Mouse (Mus musculus) forebrain, embryonic 12.5 days (tissue): Measurements from ENCODE around the gene Gm8094. TPM values are rescaled to one million over a fixed set of nuclear protein-coding genes. Genes with fewer than 3 reads are reported as not detected.
"Not testable (repeated sequence)": the region's sequence is repeated elsewhere in the genome, so short reads cannot be mapped to it uniquely, and the experiment has no call there.

Experiments used
- ATAC-seq: fragments of 200-750 bp; cut with Nextera tagmentation; 2 replicates; pipeline ENCODE4 v1.8.0; 2017; ENCODE audit warnings: moderate TSS enrichment; ENCODE audit not compliant: low FRiP score
- H3K27ac ChIP-seq: fragments of 300-500 bp; sonication (generic); 2 replicates; pipeline ENCODE4 v1.5.1; 2016; ENCODE audit warnings: mild to moderate bottlenecking
- H3K27me3 ChIP-seq: fragments of 300-500 bp; sonication (generic); 2 replicates; pipeline ENCODE4 v1.6.1; 2016; ENCODE audit warnings: mild to moderate bottlenecking
- H3K36me3 ChIP-seq: fragments of 300-500 bp; sonication (generic); replicated peaks from 2 replicates; pipeline ENCODE4 v1.6.1; 2016; ENCODE audit warnings: mild to moderate bottlenecking
- H3K4me1 ChIP-seq: fragments of 300-500 bp; sonication (generic); 2 replicates; pipeline ENCODE4 v1.6.1; 2016
- H3K4me2 ChIP-seq: fragments of 300-500 bp; sonication (generic); 2 replicates; pipeline ENCODE4 v1.6.1; 2016; ENCODE audit warnings: mild to moderate bottlenecking, moderate library complexity
- H3K4me3 ChIP-seq: fragments of 300-500 bp; sonication (generic); replicated peaks from 2 replicates; pipeline ENCODE4 v1.5.1; 2016; ENCODE audit warnings: mild to moderate bottlenecking
- H3K9ac ChIP-seq: fragments of 300-500 bp; sonication (generic); 2 replicates; pipeline ENCODE4 v1.6.1; 2016; ENCODE audit warnings: mild to moderate bottlenecking
- H3K9me3 ChIP-seq: fragments of 300-500 bp; sonication (generic); 2 replicates; pipeline ENCODE4 v1.6.1; 2016
- WGBS: fragments of 180-500 bp; shearing (Covaris S2); methylation state at CpG from one replicate; pipeline ENCODE4 v1.1.7; 2016; 5-methylcytosine and 5-hydroxymethylcytosine counted together
- polyA plus RNA-seq: library from polyadenylated mRNA; unstranded; fragments of >200 nt; fragmentation: Nextera tagmentation; extraction: Ambion mirVana; gene quantifications from 2 replicates; pipeline ENCODE4 v1.2.1, GENCODE M21; 2016

Gene Gm8094
- polyA plus RNA-seq, result not detected in 2 replicates

DNA sequence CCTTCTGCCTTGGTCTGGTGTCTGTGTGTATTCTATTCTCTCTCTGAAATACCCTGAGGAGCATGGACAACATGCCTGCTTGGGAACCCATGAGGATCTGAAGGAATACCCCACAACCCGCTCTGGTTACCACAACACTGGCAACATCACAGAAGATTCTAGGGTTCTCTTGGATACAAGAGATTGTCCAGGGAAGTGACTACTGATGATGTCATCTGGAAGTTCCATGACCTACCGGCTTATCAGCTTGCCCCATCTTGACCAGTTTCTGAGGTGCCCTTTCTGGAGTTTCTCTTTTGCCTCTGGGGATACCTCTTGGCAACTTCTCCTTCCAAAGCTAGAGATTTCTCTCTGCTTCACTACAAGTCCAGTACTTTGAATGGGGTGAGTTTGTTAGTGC lies at the start of gene Gm8094:
TSS of gene Gm8094 (minus strand) at position 101 of the 400 bp plus-strand sequence.
- not testable (repeated sequence) for H3K4me2 ChIP-seq, H3K4me3 ChIP-seq, H3K4me1 ChIP-seq, H3K36me3 ChIP-seq, H3K27me3 ChIP-seq, H3K9ac ChIP-seq, H3K27ac ChIP-seq, H3K9me3 ChIP-seq, ATAC-seq
- 89% methylated on average over 2 of the region's 2 CpGs for WGBS

DNA sequence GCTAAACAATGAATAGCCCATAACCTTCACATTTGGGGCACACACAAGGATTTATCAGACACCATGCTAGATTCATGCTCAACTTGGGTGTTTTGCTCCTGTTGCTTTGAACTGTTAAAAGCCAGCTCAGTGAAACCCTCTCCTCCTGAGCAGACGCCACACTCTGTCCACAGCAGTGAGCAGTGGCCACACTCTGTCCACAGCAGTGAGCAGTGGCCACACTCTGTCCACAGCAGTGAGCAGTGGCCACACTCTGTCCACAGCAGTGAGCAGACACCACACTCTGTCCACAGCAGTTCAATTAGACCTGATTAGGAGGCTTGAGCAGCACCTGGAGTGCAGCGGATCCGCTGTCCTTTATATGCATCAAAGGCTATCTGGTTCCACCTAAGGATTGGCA lies 43.2 kb upstream of the Gm8094 start:
- not testable (repeated sequence) for H3K4me3 ChIP-seq, ATAC-seq, H3K36me3 ChIP-seq, H3K9ac ChIP-seq, H3K27ac ChIP-seq, H3K9me3 ChIP-seq, H3K4me2 ChIP-seq, H3K27me3 ChIP-seq, H3K4me1 ChIP-seq
- 90% methylated on average over 3 of the region's 3 CpGs for WGBS

DNA sequence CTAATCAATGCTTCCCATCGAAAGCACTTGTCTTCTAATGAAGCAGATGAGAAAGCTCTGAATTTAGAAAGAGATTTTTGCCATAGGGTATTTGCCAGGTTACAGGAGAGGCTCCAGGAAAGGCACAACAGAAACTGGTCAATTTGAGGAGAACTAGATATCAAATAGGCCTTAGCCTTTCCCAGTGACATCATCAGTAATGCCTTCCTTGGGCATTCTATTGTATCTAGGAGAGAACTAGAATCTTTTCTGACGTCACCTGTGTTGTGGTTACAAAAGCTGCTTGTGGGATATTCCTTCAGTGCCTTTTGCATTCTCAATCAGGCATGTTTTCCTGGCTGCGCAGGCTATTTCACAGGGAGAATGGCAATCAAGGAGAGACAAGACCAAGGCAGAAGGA lies 23.9 kb upstream of the Gm8094 start, which contains the start of gene Gm8104:
TSS of gene Gm8104 (plus strand) at position 301 of the 400 bp plus-strand sequence.
- not testable (repeated sequence) for ATAC-seq, H3K4me2 ChIP-seq
- WGBS, result 81% methylated on average over 3 of the region's 3 CpGs

DNA sequence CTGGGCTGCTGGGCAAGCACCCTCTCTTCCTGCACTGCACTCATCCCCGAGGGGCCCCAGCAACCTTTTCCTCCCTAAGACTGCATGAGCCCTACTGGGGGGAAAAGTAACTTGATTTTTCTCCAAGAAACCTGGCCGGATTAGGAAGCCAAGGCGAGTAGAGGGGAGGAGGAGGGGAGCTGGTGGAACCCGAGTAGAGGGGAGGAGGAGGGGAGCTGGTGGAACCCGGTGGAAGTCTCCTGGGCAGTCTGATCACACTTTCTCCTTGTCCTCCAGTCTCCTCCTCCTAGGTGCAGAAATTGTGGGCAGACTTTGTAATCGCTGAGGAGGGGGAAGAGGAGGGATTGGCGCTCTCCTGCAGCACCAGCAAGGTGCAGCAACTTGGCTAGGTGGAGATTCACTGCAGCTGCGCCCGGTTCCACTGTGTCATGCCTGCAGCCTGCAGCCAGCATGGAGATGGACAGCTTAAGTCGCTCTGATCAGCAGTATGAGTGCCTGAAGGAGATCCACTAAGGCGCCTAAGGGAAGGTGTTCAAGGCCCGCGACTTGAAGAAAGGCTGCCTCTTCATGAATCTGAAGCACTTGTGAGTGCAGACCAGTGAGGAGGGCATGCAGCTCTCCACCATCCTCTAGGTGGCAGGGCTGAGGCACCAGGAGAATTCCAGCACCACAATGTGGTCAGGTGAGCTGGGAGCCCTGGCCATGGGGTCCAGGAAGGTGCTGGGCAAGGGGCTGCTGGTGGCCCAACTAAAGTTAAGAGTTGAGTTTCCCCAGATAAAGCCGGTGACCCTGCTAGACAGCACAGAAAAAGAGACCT lies 12.9 kb upstream of the Gm8094 start:
- WGBS, result 17% methylated on average over 1 of the region's 14 CpGs
- H3K9me3 ChIP-seq, ATAC-seq: not testable (repeated sequence)

More for the DNA sequence above, 23.9 kb upstream of the Gm8094 start, which contains the start of gene Gm8104:
- not testable (repeated sequence) for H3K9ac ChIP-seq, H3K27me3 ChIP-seq, H3K4me1 ChIP-seq, H3K36me3 ChIP-seq, H3K9me3 ChIP-seq, H3K27ac ChIP-seq, H3K4me3 ChIP-seq

DNA sequence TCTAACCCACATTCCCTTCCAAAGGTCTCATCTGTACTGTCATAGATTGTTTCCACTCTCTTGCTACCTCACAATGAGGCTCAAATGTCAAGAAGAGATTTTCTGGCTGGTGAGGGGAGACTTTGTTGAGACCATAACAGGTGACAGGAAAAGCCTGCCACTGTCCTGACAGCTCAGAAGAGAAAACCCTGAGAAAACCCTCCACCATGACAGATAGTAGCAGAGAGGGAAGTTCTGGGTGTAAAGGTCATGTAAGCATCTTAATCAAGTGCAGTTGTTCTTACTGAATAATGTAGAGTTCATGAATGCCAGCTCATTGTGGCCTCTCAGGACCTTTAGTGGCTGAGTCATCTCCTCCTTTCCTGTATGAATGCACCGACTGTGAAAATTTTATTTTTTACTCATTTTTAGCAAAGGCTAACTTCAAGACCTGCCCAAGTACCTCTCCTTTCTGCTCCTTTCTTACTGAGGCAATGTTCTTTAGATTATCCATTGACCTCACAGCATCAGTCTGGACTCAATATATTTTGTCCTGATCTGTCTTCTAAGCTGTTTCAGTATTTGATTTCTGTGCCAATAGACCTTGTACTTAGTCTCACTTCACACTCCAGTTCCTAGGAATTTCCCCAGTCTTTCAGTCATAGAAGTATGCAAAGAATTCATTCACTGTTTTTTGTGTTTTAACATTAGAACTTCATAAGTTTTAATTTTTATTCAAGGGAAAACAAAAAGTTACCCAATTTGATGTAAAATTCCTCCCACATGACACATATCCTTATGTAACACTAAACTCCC lies 8.7 kb upstream of the Gm8094 start:
- not testable (repeated sequence) for H3K9me3 ChIP-seq, H3K9ac ChIP-seq, ATAC-seq, H3K27me3 ChIP-seq, H3K4me2 ChIP-seq, H3K36me3 ChIP-seq, H3K4me1 ChIP-seq, H3K4me3 ChIP-seq, H3K27ac ChIP-seq
- 73% methylated on average over 1 of the region's 1 CpGs for WGBS

More for the DNA sequence above, 12.9 kb upstream of the Gm8094 start:
- H3K4me2 ChIP-seq, H3K9ac ChIP-seq, H3K27ac ChIP-seq, H3K27me3 ChIP-seq, H3K36me3 ChIP-seq, H3K4me1 ChIP-seq, H3K4me3 ChIP-seq: not testable (repeated sequence)

DNA sequence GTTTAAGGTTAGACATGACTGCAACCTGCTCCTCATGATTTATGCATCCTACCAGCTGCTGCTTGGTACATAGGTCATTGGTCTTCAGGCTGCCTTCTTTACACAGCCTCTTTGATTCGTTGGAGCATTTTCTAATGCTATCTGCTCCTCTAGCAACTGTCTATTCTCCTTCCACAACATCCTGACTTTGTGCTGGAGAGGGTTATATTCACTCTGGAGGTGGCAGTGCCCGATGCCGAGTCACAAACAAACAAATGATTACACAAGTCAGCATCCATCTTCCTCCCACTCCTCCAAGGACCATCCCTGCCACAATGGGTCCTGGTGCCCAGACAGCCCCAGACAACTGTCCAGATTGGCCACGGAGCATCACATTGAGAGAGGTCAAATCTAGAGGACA lies 16.3 kb downstream of the Gm8094 start:
- not testable (repeated sequence) for H3K36me3 ChIP-seq, H3K4me1 ChIP-seq, H3K4me2 ChIP-seq, H3K4me3 ChIP-seq, H3K9ac ChIP-seq, H3K9me3 ChIP-seq, ATAC-seq, H3K27ac ChIP-seq, H3K27me3 ChIP-seq
- WGBS, result 73% methylated on average over 4 of the region's 4 CpGs

DNA sequence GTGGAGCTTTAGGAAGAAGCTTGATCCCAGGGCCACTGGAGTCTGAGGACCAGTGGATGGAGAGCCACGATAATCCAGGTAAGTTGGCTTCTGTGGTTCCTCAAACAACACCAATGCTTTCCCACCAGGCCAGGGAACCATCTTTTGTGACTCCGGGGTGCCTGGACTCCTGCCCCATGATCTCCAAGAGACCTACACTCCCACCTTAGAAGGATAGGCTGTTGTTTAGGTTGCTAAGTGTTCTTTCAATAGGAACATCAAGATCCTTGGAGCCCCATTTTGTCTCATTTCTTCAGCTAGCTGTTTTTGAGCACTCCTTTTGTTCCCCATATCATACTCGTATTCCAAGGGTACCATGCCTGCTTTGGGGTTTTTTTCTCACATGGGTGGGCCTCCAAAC lies 18.4 kb downstream of the Gm8094 start:
- H3K27ac ChIP-seq, H3K4me1 ChIP-seq, H3K9me3 ChIP-seq, H3K9ac ChIP-seq, H3K4me2 ChIP-seq, H3K27me3 ChIP-seq, H3K4me3 ChIP-seq, H3K36me3 ChIP-seq, ATAC-seq: not testable (repeated sequence)
- 78% methylated on average over 3 of the region's 3 CpGs for WGBS

Other genes with a start within 250 kb of the Gm8094 start
- gene Gm21977, start 223.2 kb downstream of the Gm8094 start, polyA plus RNA-seq, result not detected in 2 replicates
- not detected in 2 replicates for gene Gm8082, start 83.0 kb downstream of the Gm8094 start, polyA plus RNA-seq
- gene Gm10376, start 61.0 kb downstream of the Gm8094 start, polyA plus RNA-seq, result not detected in 2 replicates
- gene Gm8104, start 24.0 kb upstream of the Gm8094 start, polyA plus RNA-seq, result not detected in 2 replicates
- gene Gm7233, start 103.2 kb upstream of the Gm8094 start, polyA plus RNA-seq, result not detected in 2 replicates
- not detected in 2 replicates for gene Gm8122, start 158.7 kb upstream of the Gm8094 start, polyA plus RNA-seq
- not detected in 2 replicates for gene Gm8126, start 182.0 kb upstream of the Gm8094 start, polyA plus RNA-seq
- 0.14 TPM in 1 of 2 replicates, not detected in the other for gene Gm9732, start 198.4 kb upstream of the Gm8094 start, polyA plus RNA-seq
- gene Gm8127, start 217.2 kb upstream of the Gm8094 start, polyA plus RNA-seq, result not detected in 2 replicates